Mouse (Mus musculus) thymus, adult 18-20 months (tissue): Measurements from ENCODE around the gene Mllt6.
"Not testable (repeated sequence)": the region's sequence is repeated elsewhere in the genome, so short reads cannot be mapped to it uniquely, and the experiment has no call there.

ENCODE experiments used
- DNase-seq, 2 experiments: peaks; one replicate each; pipeline ENCODE4 v3.0.0; 2022; ENCODE audit warnings: mixed read lengths in 2 of 2

Gene Mllt6

GRCm38 (mm10) chr11:97697199-97697890 is 34.1 kb downstream of the Mllt6 start:
- DNase-seq, result no peak

DNA sequence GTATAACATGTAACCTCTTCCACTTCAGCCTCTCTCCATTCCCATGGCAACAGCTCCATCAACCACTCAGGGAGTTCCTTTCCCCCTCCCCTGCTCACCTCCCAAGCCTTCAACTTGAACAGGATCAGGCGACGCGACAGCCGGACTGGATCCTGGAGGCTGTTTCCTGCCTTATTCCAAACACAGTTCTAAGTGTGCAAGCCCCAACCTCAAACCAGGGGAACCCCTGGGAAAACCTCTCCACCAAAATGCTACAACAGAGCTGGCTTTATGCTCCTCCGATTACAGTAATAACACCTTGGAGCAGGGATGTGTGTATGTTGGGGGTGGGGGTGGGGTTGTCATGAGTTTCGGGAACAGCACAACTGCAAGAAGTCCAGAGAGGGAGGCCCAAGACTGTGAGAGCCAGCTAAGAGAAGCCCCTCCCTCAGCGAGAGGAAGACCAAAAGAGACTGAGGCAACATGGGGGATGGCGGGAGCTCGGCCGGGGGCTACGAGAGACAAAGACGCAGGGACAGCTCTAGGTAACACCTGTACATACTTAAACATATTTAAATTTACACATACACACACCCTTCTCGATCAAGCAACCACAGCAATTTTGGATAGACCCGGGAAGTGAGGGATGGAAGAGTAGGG is 34.8 kb downstream of the Mllt6 start:
- no peak for DNase-seq

DNA sequence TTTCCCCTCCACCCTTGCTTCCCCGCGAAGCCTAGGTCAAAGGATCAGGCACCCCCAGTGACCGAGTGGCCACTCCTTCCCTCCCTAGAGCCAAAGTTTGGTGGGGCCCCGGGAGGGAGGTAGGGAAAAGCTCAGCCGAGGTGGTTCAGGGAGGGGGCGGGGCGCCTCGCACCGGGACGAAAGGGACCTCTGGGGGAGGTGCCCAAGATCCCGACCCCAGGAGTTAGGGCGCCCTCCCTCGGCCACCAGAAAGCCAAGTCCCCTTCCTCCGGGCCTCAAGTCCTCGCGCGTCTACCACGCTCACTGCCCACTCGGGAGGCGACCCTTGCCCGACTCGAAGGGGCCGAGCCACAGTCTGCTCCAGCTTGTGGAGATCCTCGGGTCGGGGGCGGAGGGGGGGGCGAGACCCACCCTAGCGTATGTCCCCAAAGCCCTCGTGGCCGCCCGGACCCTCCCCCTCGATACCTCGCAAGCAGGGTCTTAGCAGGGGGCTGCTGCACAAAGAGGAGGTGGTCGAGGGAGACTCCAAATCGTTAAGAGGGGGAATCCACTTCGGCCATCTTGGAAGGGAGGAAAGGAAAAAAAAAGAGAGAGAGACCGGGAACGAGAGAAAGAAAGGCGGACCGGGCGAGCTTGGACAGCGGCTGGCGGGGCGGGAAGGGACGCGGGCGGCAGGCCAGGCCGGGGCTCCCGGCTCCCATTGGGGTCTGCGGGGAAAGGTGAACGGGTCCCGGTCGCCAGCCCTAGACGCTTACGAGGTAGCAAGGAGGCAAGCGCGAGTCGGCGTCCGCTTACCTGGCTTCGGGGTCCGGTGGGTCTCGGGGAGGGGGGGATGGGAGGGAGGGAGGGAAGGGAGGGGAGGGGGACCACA is 35.8 kb downstream of the Mllt6 start:
- DNase-seq, result peak in 1 of 2 experiments; percentile 21

- no peak for DNase-seq
Observed at GRCm38 (mm10) chr11:97699626-97700002, 36.4 kb downstream of the Mllt6 start.

GRCm38 (mm10) chr11:97700003-97700745 is 37.0 kb downstream of the Mllt6 start, which contains the start of gene Pcgf2:
Gene Pcgf2 (minus strand): TSS chr11:97700497.
- peak in 1 of 2 experiments; percentile 33 for DNase-seq

DNA sequence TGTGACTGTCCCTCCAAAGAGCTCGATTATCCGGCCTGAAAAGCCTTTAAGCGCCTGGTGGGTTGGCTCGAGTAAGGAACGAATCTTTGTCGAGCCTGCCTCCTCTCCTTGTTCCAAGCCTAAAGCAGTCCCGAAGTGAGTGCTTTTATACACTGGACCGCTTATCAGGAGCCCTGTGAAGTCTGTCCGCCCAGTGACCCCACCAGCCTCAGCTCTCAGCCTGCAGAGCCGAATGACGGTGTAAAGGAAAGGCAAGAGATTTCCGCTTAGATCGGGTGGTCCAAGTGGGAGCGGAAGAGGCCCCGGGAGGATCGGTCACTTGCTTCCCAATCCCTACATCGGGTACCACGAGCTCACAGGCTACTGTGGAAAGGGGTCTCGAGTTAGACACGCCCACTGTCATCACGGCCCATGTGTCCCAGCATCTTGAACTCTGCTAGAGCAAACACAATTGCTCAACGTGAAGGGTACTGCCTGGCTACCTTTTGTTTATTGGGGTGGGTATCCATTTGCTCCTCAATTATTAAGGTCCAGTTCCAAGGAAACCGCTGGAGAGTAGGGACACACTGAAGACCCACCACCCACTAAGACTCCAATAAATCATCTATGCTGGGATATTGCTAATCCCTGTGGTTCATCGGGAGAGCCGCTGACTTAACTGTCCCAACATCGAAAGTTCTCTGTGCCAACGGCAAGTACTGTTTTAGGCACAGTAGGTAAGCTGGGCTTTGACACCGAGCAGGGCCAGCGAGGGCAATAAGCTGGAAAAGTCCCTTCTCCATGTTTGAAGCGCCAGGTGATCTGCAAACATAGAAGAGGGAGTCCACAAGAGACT is 37.7 kb downstream of the Mllt6 start:
- DNase-seq, result no peak

DNA sequence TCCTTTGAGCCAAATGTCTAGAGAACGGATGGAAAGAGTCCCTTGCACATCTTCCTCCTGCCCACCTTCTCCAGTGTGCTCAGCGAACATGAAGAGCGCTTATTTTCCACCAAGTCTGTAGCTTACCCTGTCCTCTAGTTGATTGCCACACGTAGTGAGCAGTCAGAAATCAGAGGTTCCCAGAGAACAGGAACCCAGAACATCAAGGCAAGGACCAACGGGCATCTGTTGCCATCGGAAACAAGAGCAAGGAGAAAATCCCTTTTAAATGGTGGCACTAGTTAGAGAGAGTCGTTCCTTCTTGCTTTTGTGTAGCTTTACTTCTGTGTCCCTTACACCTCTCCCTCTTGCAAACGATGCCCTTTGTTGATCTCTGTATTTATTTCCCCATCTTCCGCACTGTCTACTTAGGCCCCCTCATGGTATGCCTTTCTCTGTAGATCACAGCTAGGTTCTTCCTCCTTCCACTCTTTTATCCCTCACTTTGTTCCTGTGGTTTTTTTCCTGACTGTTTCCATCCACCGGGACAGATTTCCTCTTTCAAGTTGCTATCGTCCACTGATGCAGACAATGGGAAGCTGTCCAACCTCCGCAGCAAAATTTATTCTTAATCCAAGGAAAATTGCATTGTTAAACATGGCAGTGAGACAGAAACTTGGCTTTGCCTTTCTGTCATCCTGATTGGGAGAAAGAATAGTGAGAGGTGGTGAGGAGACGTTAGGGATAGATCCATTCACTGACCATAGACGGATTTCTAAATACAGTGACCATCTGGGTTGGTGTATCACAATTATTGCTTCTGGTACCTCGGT is 38.6 kb downstream of the Mllt6 start:
- no peak for DNase-seq

DNA sequence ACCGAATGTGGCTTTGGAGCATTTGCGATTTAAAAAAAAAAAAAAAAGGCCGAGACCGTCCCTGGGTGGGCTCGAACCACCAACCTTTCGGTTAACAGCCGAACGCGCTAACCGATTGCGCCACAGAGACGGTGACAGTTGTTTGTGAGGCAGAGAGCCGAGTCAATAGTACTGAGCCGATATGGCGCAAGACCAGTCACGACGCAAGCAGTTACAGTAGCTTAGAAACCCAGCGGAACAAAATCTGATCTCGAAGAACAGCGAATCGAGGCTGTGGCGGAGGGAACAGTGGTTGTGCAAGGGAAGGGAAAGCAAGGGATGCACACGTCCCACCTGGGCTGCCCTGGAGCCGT is 39.2 kb downstream of the Mllt6 start:
- DNase-seq, result peak; percentile 67 to 76

DNA sequence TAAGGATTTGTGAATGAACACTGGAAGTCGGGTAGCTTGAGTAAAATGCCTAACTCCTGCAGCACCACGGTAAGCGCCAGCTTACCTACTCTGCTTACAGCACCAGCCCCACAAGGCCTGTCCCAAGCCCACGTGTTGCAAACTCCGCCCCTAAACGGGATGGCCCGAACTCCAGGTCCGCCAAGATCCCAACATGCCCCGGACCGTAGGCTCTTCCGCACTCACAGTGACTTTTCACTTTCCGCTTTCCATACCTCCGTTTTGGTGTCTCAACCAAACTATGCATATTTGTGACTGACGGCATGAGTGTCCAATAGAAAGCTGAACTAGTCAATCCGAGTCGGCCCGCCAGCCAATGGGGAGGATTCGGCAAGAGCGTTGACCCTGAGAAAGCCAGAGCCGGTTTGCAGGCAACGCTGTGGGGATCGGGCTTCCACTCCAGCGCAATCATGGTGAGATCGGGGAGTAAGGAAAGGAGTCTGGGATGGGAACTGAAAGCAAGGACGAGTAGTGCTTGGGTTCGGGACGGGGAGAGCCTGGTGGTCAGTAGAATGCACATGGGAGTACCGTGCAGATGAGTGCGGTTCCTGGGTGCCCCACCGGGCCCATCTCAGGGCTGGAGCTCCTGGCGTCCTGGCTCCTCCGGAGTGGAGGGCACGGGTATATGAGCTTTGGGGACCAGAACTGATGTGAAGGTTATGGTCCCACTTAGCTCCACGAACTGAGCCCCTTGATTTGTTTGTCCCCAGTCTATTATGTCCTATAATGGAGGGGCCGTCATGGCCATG is 40.0 kb downstream of the Mllt6 start, which contains the start of gene Psmb3:
Gene Psmb3, plus strand, starts transcription at position 361 of the 788 bp plus-strand sequence.
- peak; percentile 92 to 98 for DNase-seq

- not testable (repeated sequence) for DNase-seq
Observed at GRCm38 (mm10) chr11:97710067-97710466, 46.9 kb downstream of the Mllt6 start.

DNA sequence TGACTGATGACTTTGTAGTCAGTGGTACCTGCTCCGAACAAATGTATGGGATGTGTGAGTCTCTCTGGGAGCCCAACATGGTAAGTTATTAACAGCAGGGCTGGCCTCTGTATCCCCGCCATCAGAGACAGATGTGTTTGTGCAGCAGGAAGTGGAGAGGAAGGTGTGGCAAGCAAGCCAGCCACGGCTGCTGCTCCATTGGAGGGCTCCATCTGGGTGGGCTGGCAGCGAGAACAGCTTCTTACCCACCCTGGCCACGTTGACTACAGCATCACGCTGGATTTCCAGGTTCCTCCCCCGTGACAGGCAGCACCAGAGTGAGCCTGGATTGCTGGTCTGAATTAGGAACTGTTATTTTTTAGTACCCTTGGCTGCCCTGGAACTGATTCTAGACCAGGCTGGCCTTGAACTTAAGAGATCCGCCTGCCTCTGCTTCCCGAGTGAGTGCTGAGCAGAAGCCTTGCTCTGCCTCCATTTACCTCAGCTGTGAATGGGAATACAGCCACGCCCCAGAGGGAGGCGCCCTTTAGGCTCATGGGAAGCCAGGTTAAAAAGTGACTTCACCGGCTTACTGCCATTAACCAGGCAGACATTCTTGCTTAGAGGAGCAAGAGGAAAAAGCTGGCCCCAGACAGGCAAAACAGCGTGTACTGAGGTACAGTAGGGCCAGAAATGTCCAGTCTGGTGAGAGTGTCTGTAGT is 48.1 kb downstream of the Mllt6 start:
- DNase-seq, result no peak

- DNase-seq, result no peak
Observed at GRCm38 (mm10) chr11:97712286-97712685, 49.1 kb downstream of the Mllt6 start.

DNA sequence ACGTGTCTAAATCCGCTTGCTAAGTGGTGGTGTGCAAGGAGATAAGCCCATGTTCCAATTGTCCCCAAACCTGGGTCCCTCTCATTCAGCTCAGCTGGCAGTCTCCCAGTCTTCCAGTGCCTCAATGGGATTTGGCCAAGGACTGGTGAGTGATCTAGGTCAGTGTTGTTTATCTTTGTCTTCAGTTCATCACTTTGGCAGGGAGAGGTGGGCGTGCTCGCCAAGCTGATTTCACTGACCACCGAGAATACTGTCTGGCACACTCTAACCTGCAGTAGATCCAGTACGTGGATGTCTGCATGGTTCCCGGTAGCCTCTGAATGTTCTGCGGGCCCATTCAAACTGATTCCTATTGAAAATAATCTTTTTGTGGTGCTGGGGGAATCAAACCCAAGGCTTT is 50.7 kb downstream of the Mllt6 start:
- no peak for DNase-seq

DNA sequence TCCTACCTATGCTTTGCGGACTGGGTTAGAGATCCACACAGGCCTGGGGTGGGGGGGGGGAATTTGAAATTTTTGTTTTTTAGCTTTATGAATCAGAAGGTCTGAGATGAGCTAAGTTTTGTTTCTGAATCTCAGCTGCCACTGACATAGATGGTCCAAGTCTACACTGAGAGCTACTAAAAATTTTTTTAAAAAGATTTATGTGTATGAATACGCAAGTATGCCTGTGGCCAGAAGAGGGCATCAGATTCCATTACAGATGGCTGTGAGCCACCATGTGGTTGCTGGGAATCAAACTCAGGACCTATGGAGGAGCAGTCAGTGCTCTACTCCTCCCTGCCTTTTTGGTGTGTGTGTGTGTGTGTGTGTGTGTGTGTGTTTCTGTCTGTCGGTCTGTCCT is 51.1 kb downstream of the Mllt6 start:
- DNase-seq, result no peak

GRCm38 (mm10) chr11:97714784-97715760 is 51.9 kb downstream of the Mllt6 start:
- no peak for DNase-seq

- DNase-seq, result no peak
Observed at GRCm38 (mm10) chr11:97716021-97716420, 52.8 kb downstream of the Mllt6 start.

DNA sequence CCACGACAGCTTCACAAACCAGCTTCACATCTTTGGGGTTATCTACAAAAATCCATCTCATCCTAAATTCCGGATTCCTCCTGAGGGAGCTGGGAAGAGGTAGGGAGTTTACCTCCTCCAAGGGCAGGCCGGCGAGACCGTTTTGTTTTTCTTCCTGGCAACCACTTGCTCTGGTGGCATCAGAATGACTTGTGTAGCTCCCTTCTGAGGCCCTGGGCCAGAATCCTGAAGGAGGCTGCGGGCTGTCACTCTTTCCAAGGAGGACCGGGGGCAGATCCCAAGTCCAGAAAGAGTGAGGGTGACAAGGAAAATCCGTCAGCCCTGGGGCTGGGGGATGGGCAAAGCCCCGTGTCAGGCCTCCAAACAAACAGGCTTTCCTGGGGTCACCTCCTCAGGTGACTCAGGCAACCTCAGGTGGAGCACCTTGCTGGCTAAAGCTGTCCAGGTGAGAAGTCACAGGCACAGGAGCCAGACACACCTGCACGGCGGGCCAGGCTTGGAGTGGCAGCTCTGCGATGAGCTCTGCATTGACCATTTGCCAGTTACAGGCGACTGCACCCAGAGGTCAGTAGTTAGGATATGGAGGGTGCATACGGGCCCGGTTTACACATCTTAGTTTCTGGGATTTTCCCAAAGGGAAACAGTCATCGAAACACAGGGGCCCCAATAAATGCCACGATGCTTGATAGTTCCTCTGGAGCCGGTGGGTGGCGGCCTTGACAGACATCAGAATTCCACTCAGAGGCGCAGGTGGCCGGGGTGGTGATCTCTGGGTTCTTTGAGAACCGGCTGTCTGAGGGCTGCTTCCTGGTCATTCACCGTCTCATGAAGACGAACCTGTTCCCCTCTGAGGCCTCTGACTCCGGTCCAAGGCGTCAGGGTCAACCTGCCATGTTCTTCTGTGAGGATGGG is 54.4 kb downstream of the Mllt6 start:
- DNase-seq, result no peak
